ENCODE assay signal across 8 mouse cellular contexts in genomic region chr9:121285341-121286324, GRCm38 (mm10). TPM values are rescaled to one million over a fixed set of nuclear protein-coding genes. Genes with fewer than 3 reads are reported as not detected.
DNase-seq lines count a peak whose midpoint lies in the region; ATAC-seq and TF ChIP-seq lines count a peak whose summit lies in the region.

No protein-coding gene starts in this region.

- peak overlapping the region; percentile 61 for H3K4me2 ChIP-seq in heart, postnatal 0 days (ENCODE audit: low read depth, low read length)

- H3K9ac ChIP-seq in heart, postnatal 0 days (replicated peaks; ENCODE audit: low read depth, low read length): peak overlapping the region; percentile 40; the same call in 1 of the 2 replicates

- peaks cover 33% of the 10 kb centered on the region for H3K4me1 ChIP-seq in erythroblast, embryonic 14.5 days (ENCODE audit: control insufficient read depth)
- H3K4me1 ChIP-seq in heart, postnatal 0 days (ENCODE audit: control insufficient read depth, insufficient read depth): no peaks in the 10 kb centered on the region

- peaks cover 3% of the 10 kb centered on the region; the same call in 1 of the 2 replicates for H3K27me3 ChIP-seq in erythroblast, embryonic 14.5 days (ENCODE audit: control insufficient read depth)
- no peaks in the 10 kb centered on the region for H3K27me3 ChIP-seq in heart, postnatal 0 days (ENCODE audit: control insufficient read depth, insufficient read depth, low read length)

- H3K9me3 ChIP-seq in erythroblast, embryonic 14.5 days (ENCODE audit: control insufficient read depth, low read length): peaks cover 8% of the 10 kb centered on the region
- H3K9me3 ChIP-seq in heart, postnatal 0 days (replicated peaks; ENCODE audit: control insufficient read depth, low read length): peaks cover 6% of the 10 kb centered on the region; the same call in 1 of the 2 replicates

- no peak for DNase-seq in cerebellum, adult 8-10 months
- peak; percentile 83 for DNase-seq in adrenal gland, postnatal 10 days
- peak; percentile 64 for DNase-seq in heart, postnatal 0 days (ENCODE audit: low spot score)
- DNase-seq in kidney, postnatal 14 days: peak; percentile 86
- DNase-seq in lung, postnatal 4 days: peak; percentile 67 to 80
- DNase-seq in right cerebral cortex, postnatal 14 days: peak; percentile 45

- TF ChIP-seq EP300 in heart, postnatal 0 days (IDR thresholded peaks at IDR 0.05; ENCODE audit: low read depth): no peak

- WGBS in heart, postnatal 0 days: 21% methylated on average over 29 of the region's 29 CpGs

- peak overlapping the region; percentile 71 for H3K4me3 ChIP-seq in erythroblast, embryonic 14.5 days (replicated peaks)
- H3K4me3 ChIP-seq in heart, postnatal 0 days (ENCODE audit: low read depth, low read length): peak overlapping the region; percentile 43

- H3K27ac ChIP-seq in heart, postnatal 0 days (ENCODE audit: low read depth): peak overlapping the region; percentile 1; the same call in 1 of the 2 replicates

- ATAC-seq in cerebellum, adult (ENCODE audit: insufficient number of reproducible peaks, low FRiP score, low TSS enrichment): peak; percentile 49; the same call in 1 of the 2 replicates
- peak; percentile 79 for ATAC-seq in heart, postnatal 0 days (ENCODE audit: insufficient read depth, low read depth)

- no peak for TF ChIP-seq CTCF in heart, postnatal 0 days (IDR thresholded peaks at IDR 0.05; ENCODE audit: low read depth)

- H3K36me3 ChIP-seq in erythroblast, embryonic 14.5 days (ENCODE audit: control insufficient read depth): no peaks in the 10 kb centered on the region
- H3K36me3 ChIP-seq in heart, postnatal 0 days (replicated peaks; ENCODE audit: control insufficient read depth, insufficient read depth, low read length): no peaks in the 10 kb centered on the region

RNA-seq across cellular contexts. Expression of gene Ulk4, which starts 8.6 kb away (rescaled TPM):
- total RNA-seq in adrenal gland, postnatal 10 days (2021): 1 to 10 TPM; 1.6 to 3.5 TPM
- 0.11 and 0.16 TPM in 2 replicates for polyA plus RNA-seq in erythroblast, embryonic 14.5 days (2012)
- 1.3 and 1.5 TPM in 2 replicates for total RNA-seq in heart, postnatal 0 days (2014; rRNA removed; ENCODE audit: low replicate concordance)
- polyA plus RNA-seq in heart, postnatal 0 days (2015; fragmentation: Nextera tagmentation; extraction: Ambion mirVana): 64.3 and 66.7 TPM in 2 replicates

RNA-seq across cellular contexts. Expression of gene Trak1, which starts 11.7 kb away (rescaled TPM):
- total RNA-seq in adrenal gland, postnatal 10 days (2021): 100 to 1,000 TPM in 1 of 2 experiments, 10 to 100 TPM in 1; 84.0 to 117 TPM
- 0.83 and 1.2 TPM in 2 replicates for polyA plus RNA-seq in erythroblast, embryonic 14.5 days (2012)
- total RNA-seq in heart, postnatal 0 days (2014; rRNA removed; ENCODE audit: low replicate concordance): 113 and 120 TPM in 2 replicates
- polyA plus RNA-seq in heart, postnatal 0 days (2015; fragmentation: Nextera tagmentation; extraction: Ambion mirVana): 53.5 and 59.3 TPM in 2 replicates
